Mouse (Mus musculus) olfactory bulb, adult 2 months (tissue): ENCODE data around the gene Asphd2.

Experiments used
- CTCF ChIP-seq: fragments of 200-500 bp; IDR thresholded peaks from 2 replicates; pipeline ENCODE4 v1.5.1; 2012; ENCODE audit warnings: low read depth, mild to moderate bottlenecking, low read length, moderate library complexity; ENCODE audit not compliant: insufficient read depth
- POLR2A ChIP-seq: fragments of 200-500 bp; IDR thresholded peaks from 2 replicates; pipeline ENCODE4 v1.6.1; 2012; ENCODE audit warnings: mild to moderate bottlenecking, low read depth, low read length, moderate library complexity; ENCODE audit not compliant: insufficient read depth

DNA sequence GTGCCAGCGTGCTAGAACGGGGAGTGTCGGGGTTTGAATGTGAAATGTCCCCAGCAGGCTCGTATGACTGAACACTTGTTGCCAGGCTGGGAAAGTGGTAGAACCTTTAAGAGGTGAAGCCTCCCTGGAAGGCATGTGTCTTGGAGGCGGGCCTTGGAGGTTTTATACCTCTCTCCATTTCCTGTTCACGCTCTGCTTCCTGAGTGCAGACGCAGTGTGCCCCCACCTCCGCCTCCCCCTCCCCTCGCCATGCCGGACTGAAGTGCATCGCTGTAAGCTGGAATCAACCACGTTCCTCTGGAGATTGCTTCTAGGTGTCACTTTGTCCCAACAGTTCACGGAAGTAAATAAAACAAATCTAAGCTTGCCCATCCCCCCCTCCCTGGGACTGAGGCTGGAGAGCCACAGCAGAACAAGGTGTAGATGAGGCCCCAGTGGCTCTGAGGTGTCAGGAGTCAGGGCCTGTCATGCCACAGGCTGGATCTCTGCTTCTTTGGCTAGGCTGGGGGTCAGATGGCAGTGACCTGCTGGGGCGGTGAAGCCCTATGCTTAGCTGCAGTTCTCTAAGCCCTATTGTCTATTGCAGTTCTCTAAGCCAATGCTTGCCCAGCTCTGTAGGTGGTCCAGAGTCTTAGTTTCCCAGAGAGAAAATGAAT is 36.6 kb upstream of the Asphd2 start:
- no peak for TF ChIP-seq CTCF
- no peak for TF ChIP-seq POLR2A
